Mouse (Mus musculus) MEL (cell line): ENCODE measurements around the gene Maff. TPM values are rescaled to one million over a fixed set of nuclear protein-coding genes. Genes with fewer than 3 reads are reported as not detected.

Experiments used
- DNase-seq: peaks from one replicate; pipeline ENCODE4 v3.0.0; 2011; ENCODE audit warnings: low read depth, low spot score
- H3K27ac ChIP-seq: 2 replicates; pipeline ENCODE4 v1.5.1; 2012; ENCODE audit warnings: low read depth, mild to moderate bottlenecking, control low read depth, low read length, moderate library complexity; ENCODE audit not compliant: control insufficient read depth
- H3K27me3 ChIP-seq, 2 experiments: fragments of 150-350 bp in 1 of 2; sonication (generic) in 1 of 2; 2 replicates each; pipeline ENCODE4 v1.6.1; 2012; ENCODE audit warnings: low read length in 2 of 2, mild to moderate bottlenecking in 2 of 2, improper control_type of control experiment in 1 of 2, moderate library complexity in 1 of 2; ENCODE audit not compliant: insufficient read depth in 2 of 2, control insufficient read depth in 1 of 2
- H3K36me3 ChIP-seq, 2 experiments: 2 replicates each; pipeline ENCODE4 v1.6.1; 2012 to 2014; ENCODE audit warnings: low read length in 2 of 2, improper control_type of control experiment in 1 of 2, inconsistent platforms in 1 of 2, mild to moderate bottlenecking in 1 of 2; ENCODE audit not compliant: insufficient read depth in 2 of 2, control insufficient read depth in 1 of 2
- H3K4me1 ChIP-seq, 2 experiments: fragments of 150-350 bp in 1 of 2; sonication (generic) in 1 of 2; 2 replicates each; pipeline ENCODE4 v1.6.1; 2012; ENCODE audit warnings: low read length in 2 of 2, improper control_type of control experiment in 1 of 2, mild to moderate bottlenecking in 1 of 2; ENCODE audit not compliant: insufficient read depth in 2 of 2, control insufficient read depth in 1 of 2
- H3K4me3 ChIP-seq, 2 experiments: fragments of 150-350 bp in 1 of 2; sonication (generic) in 1 of 2; 2 replicates each; pipeline ENCODE4 v1.5.1; 2012; ENCODE audit warnings: low read depth in 2 of 2, low read length in 2 of 2, mild to moderate bottlenecking in 2 of 2, moderate library complexity in 2 of 2, control low read depth in 1 of 2, improper control_type of control experiment in 1 of 2; ENCODE audit not compliant: control insufficient read depth in 1 of 2, insufficient read depth in 1 of 2
- H3K79me2 ChIP-seq: 2 replicates; pipeline ENCODE4 v1.6.1; 2012; ENCODE audit warnings: mild to moderate bottlenecking, low read length, moderate library complexity; ENCODE audit not compliant: control insufficient read depth, poor library complexity, insufficient read depth
- H3K9ac ChIP-seq: 2 replicates; pipeline ENCODE4 v1.6.1; 2012; ENCODE audit warnings: low read depth, mild to moderate bottlenecking, control low read depth, low read length, moderate library complexity; ENCODE audit not compliant: control insufficient read depth, poor library complexity, severe bottlenecking
- H3K9me3 ChIP-seq: fragments of 150-350 bp; sonication (generic); replicated peaks from 2 replicates; pipeline ENCODE4 v1.6.1; 2012; ENCODE audit warnings: mild to moderate bottlenecking, low read length, improper control_type of control experiment, moderate library complexity; ENCODE audit not compliant: insufficient read depth
- BHLHE40 ChIP-seq: IDR thresholded peaks from 2 replicates; pipeline ENCODE4 v1.6.1; 2012; ENCODE audit warnings: low read depth, mild to moderate bottlenecking, inconsistent platforms, low read length, improper control_type of control experiment, borderline replicate concordance
- CHD1 ChIP-seq: IDR thresholded peaks from 2 replicates; pipeline ENCODE4 v1.6.1; 2012; ENCODE audit warnings: low read depth, mild to moderate bottlenecking, inconsistent platforms, low read length, improper control_type of control experiment
- E2F4 ChIP-seq: IDR thresholded peaks from 2 replicates; pipeline ENCODE4 v1.6.1; 2011; ENCODE audit warnings: low read depth, low read length, improper control_type of control experiment, borderline replicate concordance
- EP300 ChIP-seq, 2 experiments: IDR thresholded peaks; 2 replicates each; pipeline ENCODE4 v1.6.1; 2011; ENCODE audit warnings: improper control_type of control experiment in 2 of 2, low read length in 2 of 2, low read depth in 1 of 2, mild to moderate bottlenecking in 1 of 2
- GATA1 ChIP-seq: IDR thresholded peaks from 2 replicates; pipeline ENCODE4 v1.6.1; 2011; ENCODE audit warnings: low read depth, low read length, improper control_type of control experiment
- JUND ChIP-seq: IDR thresholded peaks from 2 replicates; pipeline ENCODE4 v1.6.1; 2011; ENCODE audit warnings: low read depth, mild to moderate bottlenecking, improper control_type of control experiment, low read length
- MAZ ChIP-seq: IDR thresholded peaks from 2 replicates; pipeline ENCODE4 v1.6.1; 2012; ENCODE audit warnings: low read depth, mild to moderate bottlenecking, inconsistent platforms, low read length, improper control_type of control experiment
- MEF2A ChIP-seq: IDR thresholded peaks from 2 replicates; pipeline ENCODE4 v1.6.1; 2014; ENCODE audit warnings: low read depth, mild to moderate bottlenecking, inconsistent platforms, low read length, improper control_type of control experiment; ENCODE audit not compliant: poor library complexity, insufficient replicate concordance, severe bottlenecking; ENCODE audit errors: extremely low read depth
- MYB ChIP-seq: IDR thresholded peaks from 2 replicates; pipeline ENCODE4 v1.6.1; 2011; ENCODE audit warnings: mild to moderate bottlenecking, low read depth, low read length, improper control_type of control experiment
- NELFE ChIP-seq: IDR thresholded peaks from 2 replicates; pipeline ENCODE4 v1.6.1; 2011; ENCODE audit warnings: low read depth, low read length, improper control_type of control experiment
- POLR2A ChIP-seq, 2 experiments: IDR thresholded peaks; 2 replicates each; pipeline ENCODE4 v1.6.1; 2011 to 2012; ENCODE audit warnings: low read length in 2 of 2, mild to moderate bottlenecking in 2 of 2, control low read depth in 1 of 2, improper control_type of control experiment in 1 of 2, low read depth in 1 of 2, moderate library complexity in 1 of 2; ENCODE audit not compliant: control insufficient read depth in 1 of 2, insufficient read depth in 1 of 2, poor library complexity in 1 of 2
- POLR2AphosphoS2 ChIP-seq: IDR thresholded peaks from 2 replicates; pipeline ENCODE4 v1.6.1; 2011; ENCODE audit warnings: low read length, improper control_type of control experiment
- RCOR1 ChIP-seq: IDR thresholded peaks from 2 replicates; pipeline ENCODE4 v1.6.1; 2012; ENCODE audit warnings: low read depth, mild to moderate bottlenecking, inconsistent platforms, low read length, improper control_type of control experiment
- TAL1 ChIP-seq: IDR thresholded peaks from 2 replicates; pipeline ENCODE4 v1.6.1; 2012; ENCODE audit warnings: mild to moderate bottlenecking, inconsistent platforms, low read length, moderate library complexity, mixed read lengths
- TCF12 ChIP-seq: IDR thresholded peaks from 2 replicates; pipeline ENCODE4 v1.6.1; 2014; ENCODE audit warnings: low read depth, mild to moderate bottlenecking, inconsistent platforms, low read length, improper control_type of control experiment, moderate library complexity
- USF1 ChIP-seq: IDR thresholded peaks from 2 replicates; pipeline ENCODE4 v1.6.1; 2014; ENCODE audit warnings: low read depth, mild to moderate bottlenecking, inconsistent platforms, low read length, improper control_type of control experiment, moderate library complexity
- USF2 ChIP-seq, 2 experiments: IDR thresholded peaks; 2 replicates each; pipeline ENCODE4 v1.6.1; 2011 to 2012; ENCODE audit warnings: improper control_type of control experiment in 2 of 2, low read length in 2 of 2, borderline replicate concordance in 1 of 2, inconsistent platforms in 1 of 2, low read depth in 1 of 2, mild to moderate bottlenecking in 1 of 2; ENCODE audit not compliant: insufficient read depth in 1 of 2
- ZC3H11A ChIP-seq: IDR thresholded peaks from 2 replicates; pipeline ENCODE4 v1.6.1; 2012; ENCODE audit warnings: low read depth, mild to moderate bottlenecking, inconsistent platforms, low read length, improper control_type of control experiment
- ZNF384 ChIP-seq: IDR thresholded peaks from 2 replicates; pipeline ENCODE4 v1.6.1; 2012; ENCODE audit warnings: low read depth, mild to moderate bottlenecking, inconsistent platforms, low read length, improper control_type of control experiment
- polyA plus RNA-seq, 2 experiments: library from polyadenylated mRNA; stranded (reverse) in 1 of 2; unstranded in 1 of 2; fragments of >175 nt in 1 of 2; fragments of >200 nt in 1 of 2; gene quantifications; 2 replicates each; pipeline versions ENCODE4 v1.2.1 to v1.2.4; 2012; ENCODE audit warnings: low replicate concordance in 2 of 2, low read depth in 1 of 2; ENCODE audit not compliant: insufficient read length in 2 of 2, insufficient read depth in 1 of 2, missing spikeins in 1 of 2
- total RNA-seq: library from RNA; depleted of rRNA; stranded (reverse); fragments of 300-350 nt; gene quantifications from 2 replicates; pipeline ENCODE4 v1.2.3, GENCODE M21; 2012

Maff gene
- total and polyA plus RNA-seq, 3 experiments: 3.3 to 5.8 TPM; not detected in 1

DNA sequence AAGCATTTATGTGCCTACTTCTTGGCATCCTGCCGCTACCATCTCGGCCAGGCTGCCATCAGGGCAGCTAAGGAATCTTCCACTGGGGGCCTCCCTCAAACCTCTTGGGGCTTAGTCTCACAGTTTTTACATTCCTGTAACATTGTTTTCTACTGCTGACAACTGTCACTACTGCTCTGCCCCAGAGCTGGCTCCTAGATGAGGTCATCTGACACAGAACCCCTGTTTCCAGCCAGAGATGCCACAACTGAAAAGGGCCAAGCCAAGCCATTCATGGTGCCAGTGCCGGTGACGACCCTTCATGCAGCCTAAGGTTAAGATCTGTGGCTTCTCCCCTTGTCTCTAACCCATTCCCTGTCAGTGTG, 22.6 kb upstream of the Maff start:
- H3K9ac ChIP-seq: no peak overlapping the region; the same call in 1 of the 2 replicates
- H3K36me3 ChIP-seq: peaks cover 0 to 38% of the 10 kb centered on the region in 2 experiments; a peak in 2 of 4 replicates
- no peaks in the 10 kb centered on the region for H3K27me3 ChIP-seq
- H3K4me1 ChIP-seq: peaks cover 23 to 36% of the 10 kb centered on the region in 2 experiments
- TF ChIP-seq E2F4: no peak
- no peak for TF ChIP-seq JUND
- no peak for TF ChIP-seq GATA1
- TF ChIP-seq BHLHE40: no peak
- no peak overlapping the region for H3K4me3 ChIP-seq
- peak overlapping the region; percentile 62 for H3K27ac ChIP-seq
- H3K9me3 ChIP-seq: no peaks in the 10 kb centered on the region
- peaks cover 28% of the 10 kb centered on the region for H3K79me2 ChIP-seq
- no peak for DNase-seq

DNA sequence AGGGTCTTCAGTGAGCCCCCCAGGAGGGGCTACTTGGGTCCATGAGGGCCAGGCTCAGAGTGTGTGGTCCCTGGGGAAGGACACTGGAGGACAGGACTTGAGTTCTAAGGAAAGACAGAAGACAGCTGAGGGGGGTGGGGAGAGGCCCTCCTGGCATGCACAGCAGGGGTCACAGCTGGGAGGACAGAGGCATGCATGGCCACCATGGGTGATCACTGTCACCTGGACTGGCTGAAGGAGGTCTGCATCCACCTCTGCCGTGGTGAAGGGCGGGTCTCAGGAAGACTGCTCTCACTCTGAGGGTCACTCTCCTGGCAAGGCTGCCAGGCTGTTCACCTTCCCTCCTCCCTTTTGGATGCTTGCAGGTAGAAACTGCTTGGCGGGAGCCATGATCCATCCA, 22.0 kb upstream of the Maff start:
- TF ChIP-seq ZC3H11A (no peak), ZNF384 (no peak), USF1 (no peak), MEF2A (no peak), TAL1 (no peak), MAZ (no peak), EP300 (IDR thresholded peaks at IDR 0.05; ENCODE audit: low read depth in 1 of 2, low read length in 2 of 2) (no peak), MYB (no peak)
- TF ChIP-seq, all 39 proteins: peak for 0
- Histone ChIP-seq H3K27me3 (no peaks in the 10 kb centered on the region), H3K4me1 (peaks cover 23 to 40% of the 10 kb centered on the region in 2 experiments), H3K9me3 (no peaks in the 10 kb centered on the region), H3K4me3 (no peak overlapping the region), H3K27ac (no peak overlapping the region), H3K36me3 (peaks cover 0 to 38% of the 10 kb centered on the region in 2 experiments; a peak in 2 of 4 replicates), H3K9ac (no peak overlapping the region), H3K79me2 (peaks cover 28% of the 10 kb centered on the region)
- no peak for DNase-seq

GRCm38 (mm10) chr15:79325742-79326141, 20.7 kb upstream of the Maff start:
- H3K4me1 ChIP-seq: peaks cover 21 to 43% of the 10 kb centered on the region in 2 experiments
- H3K79me2 ChIP-seq: peaks cover 28% of the 10 kb centered on the region
- TF ChIP-seq POLR2A (IDR thresholded peaks at IDR 0.05; ENCODE audit: control insufficient read depth in 1 of 2, insufficient read depth in 1 of 2, low read depth in 1 of 2, low read length in 2 of 2, poor library complexity in 1 of 2) (no peak), POLR2AphosphoS2 (no peak), TCF12 (no peak), RCOR1 (no peak), E2F4 (no peak), USF2 (IDR thresholded peaks at IDR 0.05; ENCODE audit: borderline replicate concordance in 1 of 2, insufficient read depth in 1 of 2, low read depth in 1 of 2, low read length in 2 of 2) (no peak), CHD1 (no peak), NELFE (no peak)
- no peak overlapping the region for H3K9ac ChIP-seq
- no peak overlapping the region for H3K4me3 ChIP-seq
- H3K9me3 ChIP-seq: no peaks in the 10 kb centered on the region
- no peaks in the 10 kb centered on the region for H3K27me3 ChIP-seq
- H3K36me3 ChIP-seq: peaks cover 0 to 40% of the 10 kb centered on the region in 2 experiments; a peak in 2 of 4 replicates
- DNase-seq: no peak
- no peak overlapping the region for H3K27ac ChIP-seq
